In the genomic region with DNA sequence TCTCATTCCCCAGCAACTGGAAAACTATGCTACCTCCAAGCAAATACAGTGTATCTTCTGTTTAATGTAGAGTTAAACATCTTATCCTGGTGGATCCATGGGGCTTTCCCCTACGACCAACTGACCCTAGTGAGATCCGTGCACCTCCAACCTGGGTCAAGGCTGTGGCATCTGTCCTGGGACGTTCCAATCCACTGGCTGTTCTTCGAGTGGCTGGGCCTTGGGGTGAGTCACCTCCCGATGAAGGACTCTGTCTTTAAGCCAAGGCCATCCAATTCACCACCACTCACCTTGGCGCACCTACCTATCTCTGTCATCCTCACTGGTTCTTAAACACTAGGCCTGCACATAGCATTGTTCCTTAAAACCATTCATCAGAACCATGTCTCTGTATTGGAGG, we compare ENCODE assay signal across 31 mouse cellular contexts. TPM values are rescaled to one million over a fixed set of nuclear protein-coding genes. Genes with fewer than 3 reads are reported as not detected.
"Had no signal": no experiment of that assay in that cellular context is flagged by ENCODE, and none has a peak within 500 bp of the region (broad histone marks: within the 10 kb centered on the region; RNA-seq: fewer than 3 reads in every experiment).

No protein-coding gene starts in this region.

- DNase-seq: kidney, postnatal 25 days; layer of hippocampus, adult 9-11 months; liver; lung, adult 18-20 months; lung, postnatal 10 days; lung, postnatal 36 days; retina, postnatal 1 day; right cerebral cortex, postnatal 25 days; spleen, adult 18-20 months; thymus, postnatal 25 days had no signal

- H3K27ac ChIP-seq: kidney, postnatal 0 days; layer of hippocampus, adult 2 months; limb, embryonic 10.5 days; limb, embryonic 13.5 days; liver, embryonic 12.5 days; liver, embryonic 15.5 days; lung, embryonic 15.5 days; midbrain, embryonic 10.5 days; midbrain, embryonic 13.5 days; neural tube, embryonic 13.5 days; stomach, embryonic 15.5 days had no signal

- H3K9me3 ChIP-seq: limb, embryonic 10.5 days; limb, embryonic 13.5 days; liver, embryonic 12.5 days; liver, embryonic 15.5 days; lung, embryonic 15.5 days; megakaryocyte, embryonic 14.5 days; midbrain, embryonic 10.5 days; midbrain, embryonic 13.5 days; neural tube, embryonic 13.5 days; stomach, embryonic 15.5 days had no signal

- H3K27me3 ChIP-seq: limb, embryonic 13.5 days; liver, embryonic 15.5 days; lung, embryonic 15.5 days; megakaryocyte, embryonic 14.5 days; stomach, embryonic 15.5 days had no signal

- H3K4me3 ChIP-seq: layer of hippocampus, adult 2 months; limb, embryonic 10.5 days; limb, embryonic 13.5 days; liver, embryonic 12.5 days; liver, embryonic 15.5 days; lung, embryonic 15.5 days; megakaryocyte, embryonic 14.5 days; midbrain, embryonic 10.5 days; midbrain, embryonic 13.5 days; myocyte; neural tube, embryonic 13.5 days; stomach, embryonic 15.5 days had no signal

- ATAC-seq: liver, embryonic 12.5 days; midbrain, embryonic 13.5 days; midbrain, embryonic 16.5 days had no signal

RNA-seq across cellular contexts. Expression of gene Olfr49, which starts 21.6 kb away (rescaled TPM):
- total RNA-seq: layer of hippocampus, adult 2 months; layer of hippocampus, postnatal 25 days; left cerebral cortex, adult 18-20 months; left cerebral cortex, postnatal 25 days; monocyte, adult 5-6 weeks; neutrophil, adult 5-6 weeks had no signal
- polyA plus RNA-seq: kidney, postnatal 0 days; large intestine, adult 2 months; limb, embryonic 10.5 days; limb, embryonic 13.5 days; liver, embryonic 12.5 days; liver, embryonic 15.5 days; lung, embryonic 15.5 days; midbrain, embryonic 10.5 days; midbrain, embryonic 13.5 days; midbrain, embryonic 16.5 days; myocyte; neural tube, embryonic 13.5 days; stomach, embryonic 15.5 days; thymus, postnatal 0 days had no signal
